26 mouse cellular contexts compared by ENCODE assay signal in genomic region chr3:54577851-54578250, GRCm38 (mm10).
"Had no signal": no experiment of that assay in that cellular context is flagged by ENCODE, and none has a peak within 500 bp of the region (broad histone marks: within the 10 kb centered on the region; RNA-seq: fewer than 3 reads in every experiment).

No protein-coding gene starts in this region.

- H3K9me3 ChIP-seq: heart, embryonic 15.5 days; hindbrain, embryonic 13.5 days; hindbrain, embryonic 15.5 days; kidney, embryonic 15.5 days; limb, embryonic 15.5 days had no signal

- H3K4me3 ChIP-seq: heart, embryonic 13.5 days; heart, embryonic 15.5 days; hindbrain, embryonic 13.5 days; hindbrain, embryonic 15.5 days; kidney, embryonic 15.5 days; limb, embryonic 13.5 days; limb, embryonic 15.5 days; liver, embryonic 12.5 days had no signal

- H3K27me3 ChIP-seq: heart, embryonic 13.5 days; heart, embryonic 15.5 days; hindbrain, embryonic 13.5 days; hindbrain, embryonic 15.5 days; kidney, embryonic 15.5 days; limb, embryonic 13.5 days; limb, embryonic 15.5 days; liver, embryonic 12.5 days had no signal

- H3K4me2 ChIP-seq: heart, embryonic 11.5 days; heart, embryonic 13.5 days; heart, embryonic 15.5 days; hindbrain, embryonic 13.5 days; hindbrain, embryonic 15.5 days; kidney, embryonic 15.5 days; limb, embryonic 13.5 days; limb, embryonic 15.5 days; liver, embryonic 12.5 days had no signal

- ATAC-seq: hindbrain, postnatal 0 days; intestine, embryonic 16.5 days; liver, embryonic 12.5 days had no signal

- H3K4me1 ChIP-seq: heart, embryonic 13.5 days; heart, embryonic 15.5 days; hindbrain, embryonic 13.5 days; hindbrain, embryonic 15.5 days; kidney, embryonic 15.5 days; limb, embryonic 13.5 days; limb, embryonic 15.5 days; liver, embryonic 12.5 days had no signal

- H3K36me3 ChIP-seq: heart, embryonic 13.5 days; heart, embryonic 15.5 days; hindbrain, embryonic 13.5 days; hindbrain, embryonic 15.5 days; kidney, embryonic 15.5 days; limb, embryonic 13.5 days; limb, embryonic 15.5 days; liver, embryonic 12.5 days had no signal

- DNase-seq: gastrocnemius, postnatal 14 days; gastrocnemius, postnatal 36 days; heart, adult 18-20 months; heart, postnatal 14 days; heart, postnatal 36 days; kidney, adult 11 months; kidney, adult 2 months; kidney, adult 9 months; kidney, postnatal 14 days; kidney, postnatal 36 days; layer of hippocampus, adult 9-11 months; layer of hippocampus, postnatal 36 days; left cerebral cortex, postnatal 4 days had no signal

- H3K9ac ChIP-seq: heart, embryonic 13.5 days; heart, embryonic 15.5 days; hindbrain, embryonic 13.5 days; hindbrain, embryonic 15.5 days; kidney, embryonic 15.5 days; limb, embryonic 13.5 days; limb, embryonic 15.5 days; liver, embryonic 12.5 days; liver, embryonic 14.5 days had no signal

- H3K27ac ChIP-seq: heart, embryonic 13.5 days; heart, embryonic 15.5 days; hindbrain, embryonic 13.5 days; hindbrain, embryonic 15.5 days; hindbrain, postnatal 0 days; kidney, embryonic 15.5 days; kidney, postnatal 0 days; limb, embryonic 13.5 days; limb, embryonic 15.5 days; liver, embryonic 12.5 days; liver, embryonic 14.5 days had no signal
